Mouse (Mus musculus) CH12.LX (cell line): Measurements from ENCODE around the gene Hoxd12. TPM values are rescaled to one million over a fixed set of nuclear protein-coding genes. Genes with fewer than 3 reads are reported as not detected.

Source experiments
- DNase-seq: peaks from one replicate; pipeline ENCODE4 v3.0.0-alpha.2; 2013; ENCODE audit errors: extremely low read depth
- H3K27ac ChIP-seq: 2 replicates; pipeline ENCODE4 v1.5.1; 2012; ENCODE audit warnings: low read depth, mild to moderate bottlenecking, control low read depth, moderate library complexity; ENCODE audit not compliant: insufficient read depth
- H3K27me3 ChIP-seq: replicated peaks from 2 replicates; pipeline ENCODE3; 2012; ENCODE audit warnings: inconsistent platforms
- H3K36me3 ChIP-seq, 2 experiments: replicated peaks in 1 of 2; 2 replicates each; pipeline versions ENCODE3 to v1.6.1; 2012; ENCODE audit warnings: inconsistent platforms in 1 of 2, low read length in 1 of 2, mild to moderate bottlenecking in 1 of 2, mixed read lengths in 1 of 2, moderate library complexity in 1 of 2; ENCODE audit not compliant: control insufficient read depth in 1 of 2, insufficient read depth in 1 of 2
- H3K4me1 ChIP-seq, 2 experiments: 2 replicates each; pipeline ENCODE4 v1.6.1; 2012; ENCODE audit warnings: inconsistent platforms in 1 of 2, moderate library complexity in 1 of 2; ENCODE audit not compliant: insufficient read depth in 2 of 2, control insufficient read depth in 1 of 2
- H3K4me2 ChIP-seq: 2 replicates; pipeline ENCODE4 v1.6.1; 2012; ENCODE audit warnings: low read depth, mild to moderate bottlenecking, control low read depth; ENCODE audit not compliant: poor library complexity, insufficient read depth, severe bottlenecking
- H3K4me3 ChIP-seq, 3 experiments: fragments of 150-350 bp in 1 of 3; sonication (generic) in 1 of 3; replicated peaks in 1 of 3; 2 replicates each; pipeline versions ENCODE3 to v1.5.1; 2011 to 2012; ENCODE audit warnings: low read depth in 2 of 3, low read length in 2 of 3, mild to moderate bottlenecking in 2 of 3, moderate library complexity in 2 of 3, control low read depth in 1 of 3, improper control_type of control experiment in 1 of 3, inconsistent platforms in 1 of 3, mixed read lengths in 1 of 3; ENCODE audit not compliant: poor library complexity in 1 of 3
- H3K79me2 ChIP-seq: replicated peaks from 2 replicates; pipeline ENCODE4 v1.6.1; 2012; ENCODE audit warnings: mild to moderate bottlenecking, moderate library complexity; ENCODE audit not compliant: control insufficient read depth, poor library complexity, insufficient read depth, severe bottlenecking; ENCODE audit errors: extremely low read depth
- H3K9ac ChIP-seq: 2 replicates; pipeline ENCODE4 v1.6.1; 2012; ENCODE audit warnings: low read depth, mild to moderate bottlenecking, control low read depth, moderate library complexity; ENCODE audit not compliant: insufficient read depth
- H3K9me3 ChIP-seq: replicated peaks from 2 replicates; pipeline ENCODE3; 2012; ENCODE audit warnings: low read length, inconsistent platforms, mixed read lengths
- BHLHE40 ChIP-seq: IDR thresholded peaks from 2 replicates; pipeline ENCODE4 v1.6.1; 2011; ENCODE audit warnings: mild to moderate bottlenecking, low read depth, low read length, improper control_type of control experiment
- CHD1 ChIP-seq: IDR thresholded peaks from 2 replicates; pipeline ENCODE4 v1.6.1; 2012; ENCODE audit warnings: low read depth, low read length, improper control_type of control experiment, inconsistent platforms
- E2F4 ChIP-seq: IDR thresholded peaks from 2 replicates; pipeline ENCODE4 v1.6.1; 2011; ENCODE audit warnings: low read depth, low read length, improper control_type of control experiment; ENCODE audit not compliant: insufficient replicate concordance
- ELF1 ChIP-seq: IDR thresholded peaks from 2 replicates; pipeline ENCODE4 v1.6.1; 2014; ENCODE audit warnings: low read depth, mild to moderate bottlenecking, inconsistent platforms, low read length, improper control_type of control experiment
- HCFC1 ChIP-seq: IDR thresholded peaks from 2 replicates; pipeline ENCODE4 v1.6.1; 2012; ENCODE audit warnings: low read depth, mild to moderate bottlenecking, inconsistent platforms, low read length, improper control_type of control experiment
- IRF4 ChIP-seq: IDR thresholded peaks from 2 replicates; pipeline ENCODE4 v1.6.1; 2014; ENCODE audit warnings: low read depth, mild to moderate bottlenecking, inconsistent platforms, low read length, improper control_type of control experiment
- JUN ChIP-seq: IDR thresholded peaks from 2 replicates; pipeline ENCODE4 v1.6.1; 2011; ENCODE audit warnings: low read depth, mild to moderate bottlenecking, low read length, improper control_type of control experiment, moderate library complexity; ENCODE audit not compliant: insufficient read depth
- JUND ChIP-seq: conservative IDR thresholded peaks from 2 replicates; pipeline ENCODE4 v1.6.1; 2011; ENCODE audit warnings: low read depth, low read length, improper control_type of control experiment
- KAT2A ChIP-seq: IDR thresholded peaks from 2 replicates; pipeline ENCODE4 v1.6.1; 2012; ENCODE audit warnings: low read length, improper control_type of control experiment, inconsistent platforms; ENCODE audit not compliant: insufficient replicate concordance
- MAFK ChIP-seq: IDR thresholded peaks from 2 replicates; pipeline ENCODE4 v1.6.1; 2011; ENCODE audit warnings: low read length, improper control_type of control experiment; ENCODE audit not compliant: insufficient replicate concordance
- MAX ChIP-seq: IDR thresholded peaks from 2 replicates; pipeline ENCODE4 v1.6.1; 2011; ENCODE audit warnings: low read length, improper control_type of control experiment
- MAZ ChIP-seq: IDR thresholded peaks from 2 replicates; pipeline ENCODE4 v1.6.1; 2012; ENCODE audit warnings: low read depth, mild to moderate bottlenecking, inconsistent platforms, low read length, improper control_type of control experiment, moderate library complexity
- NELFE ChIP-seq: IDR thresholded peaks from 2 replicates; pipeline ENCODE4 v1.6.1; 2011; ENCODE audit warnings: low read depth, low read length, improper control_type of control experiment
- NRF1 ChIP-seq: IDR thresholded peaks from 2 replicates; pipeline ENCODE4 v1.6.1; 2014; ENCODE audit warnings: low read depth, mild to moderate bottlenecking, inconsistent platforms, low read length, improper control_type of control experiment, moderate library complexity
- PAX5 ChIP-seq: IDR thresholded peaks from 2 replicates; pipeline ENCODE4 v1.6.1; 2012; ENCODE audit warnings: low read length, inconsistent platforms, mixed read lengths
- POLR2A ChIP-seq: IDR thresholded peaks from 2 replicates; pipeline ENCODE4 v1.6.1; 2011; ENCODE audit warnings: low read depth, mild to moderate bottlenecking, improper control_type of control experiment, low read length
- POLR2AphosphoS2 ChIP-seq: IDR thresholded peaks from 2 replicates; pipeline ENCODE4 v1.6.1; 2011; ENCODE audit warnings: low read depth, low read length, improper control_type of control experiment
- RCOR1 ChIP-seq: conservative IDR thresholded peaks from 2 replicates; pipeline ENCODE4 v1.6.1; 2012; ENCODE audit warnings: low read depth, mild to moderate bottlenecking, inconsistent platforms, low read length, improper control_type of control experiment
- SIN3A ChIP-seq: IDR thresholded peaks from 2 replicates; pipeline ENCODE4 v1.6.1; 2012; ENCODE audit warnings: low read length, improper control_type of control experiment, inconsistent platforms
- SMC3 ChIP-seq: IDR thresholded peaks from 2 replicates; pipeline ENCODE4 v1.6.1; 2011; ENCODE audit warnings: low read depth, low read length, improper control_type of control experiment
- TCF12 ChIP-seq: IDR thresholded peaks from 2 replicates; pipeline ENCODE4 v1.6.1; 2014; ENCODE audit warnings: low read depth, mild to moderate bottlenecking, inconsistent platforms, low read length, improper control_type of control experiment
- UBTF ChIP-seq: IDR thresholded peaks from 2 replicates; pipeline ENCODE4 v1.6.1; 2012; ENCODE audit warnings: low read depth, mild to moderate bottlenecking, inconsistent platforms, low read length, improper control_type of control experiment, moderate library complexity
- USF1 ChIP-seq: IDR thresholded peaks from 2 replicates; pipeline ENCODE4 v1.6.1; 2014; ENCODE audit warnings: low read depth, mild to moderate bottlenecking, inconsistent platforms, low read length, improper control_type of control experiment
- ZMIZ1 ChIP-seq: IDR thresholded peaks from 2 replicates; pipeline ENCODE4 v1.6.1; 2012; ENCODE audit warnings: low read depth, mild to moderate bottlenecking, inconsistent platforms, low read length, improper control_type of control experiment
- dilution Hi-C: fragments of 300-500 bp; cut with MboI; formaldehyde crosslinking; loops from 2 replicates; pipeline ENCODE4 v1.14.3; 2020; ENCODE audit warnings: low sequenced_read_pairs; ENCODE audit not compliant: extremely low pct_unique_long_range_greater_than_20kb, extremely low pct_ligation_motif_present
- in situ Hi-C: fragments of 300-500 bp; cut with MboI; formaldehyde crosslinking; loops from 3 replicates; pipeline ENCODE4 v1.14.3; 2019; ENCODE audit warnings: low sequenced_read_pairs, low pct_ligation_motif_present, low pct_unique_long_range_greater_than_20kb, mixed read lengths
- polyA plus RNA-seq: library from polyadenylated mRNA; unstranded; fragments of >175 nt; gene quantifications from 2 replicates; pipeline ENCODE4 v1.2.1, GENCODE M21; 2012; ENCODE audit warnings: low read depth; ENCODE audit not compliant: insufficient read length
- total RNA-seq, 2 experiments: library from RNA; depleted of rRNA; stranded (reverse); fragments of 300-350 nt in 1 of 2; fragments of >200 nt in 1 of 2; gene quantifications; 2 replicates each; pipeline ENCODE4 v1.2.3; 2012 to 2014

The Hoxd12 gene
- total and polyA plus RNA-seq, 3 experiments: not detected

DNA sequence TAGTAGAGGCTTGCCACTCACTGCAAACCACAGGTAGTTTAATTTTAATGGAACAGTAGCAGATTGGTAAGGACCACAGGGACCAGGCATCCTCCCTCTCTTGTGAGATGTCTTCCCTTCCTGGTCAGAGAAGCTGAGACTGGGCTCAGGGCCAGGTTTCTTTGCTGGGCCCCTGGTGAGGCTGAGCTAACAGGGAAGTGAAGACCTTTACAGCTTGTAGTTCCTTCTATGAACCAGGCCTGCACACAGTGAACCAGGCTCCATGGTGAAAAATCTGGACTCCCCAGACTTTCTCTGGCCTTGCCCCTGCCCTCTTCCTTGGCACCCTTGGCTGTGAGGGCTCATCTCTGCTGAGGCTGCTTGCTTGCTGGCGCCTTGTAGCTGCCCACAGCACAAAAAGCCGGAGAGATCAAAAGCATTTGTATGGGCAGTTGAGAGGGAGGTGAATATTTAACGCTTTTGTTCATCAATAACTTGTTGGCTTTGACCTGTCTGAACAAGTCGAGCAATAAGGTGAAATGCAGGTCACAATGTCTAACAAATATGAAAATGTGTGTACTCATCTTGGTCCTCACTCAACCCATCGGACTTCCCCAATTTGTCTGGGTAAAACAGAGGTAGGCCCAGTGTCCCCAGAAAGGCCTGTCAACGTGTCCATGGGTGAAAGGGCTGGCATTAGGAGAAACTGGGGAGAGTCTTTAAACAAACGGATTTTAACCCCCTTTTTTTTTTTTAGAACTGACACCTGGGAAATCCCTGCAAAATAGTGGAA lies 49.6 kb downstream of the Hoxd12 start (continued):
- peak; percentile 78; the same call in 1 of the 2 replicates for TF ChIP-seq IRF4
- no peak for TF ChIP-seq SMC3
- TF ChIP-seq POLR2A: peak; percentile 53; the same call in 1 of the 2 replicates
- TF ChIP-seq ZMIZ1: no peak; the same call in 1 of the 2 replicates
- TF ChIP-seq JUND: peak; percentile 43
- TF ChIP-seq PAX5: no peak
- TF ChIP-seq NRF1: no peak; the same call in 1 of the 2 replicates
- no peak for TF ChIP-seq NELFE
- TF ChIP-seq BHLHE40: no peak
- peak; percentile 88; the same call in 1 of the 2 replicates for TF ChIP-seq CHD1
- peak; percentile 26 for TF ChIP-seq TCF12
- TF ChIP-seq MAX: no peak
- TF ChIP-seq MAZ: peak; percentile 24; the same call in 1 of the 2 replicates
- no peak for TF ChIP-seq POLR2AphosphoS2
- no peak for TF ChIP-seq UBTF
- TF ChIP-seq KAT2A: no peak
- no peak for TF ChIP-seq JUN
- no peak for TF ChIP-seq USF1
- no peak for TF ChIP-seq ELF1
- TF ChIP-seq HCFC1: no peak; the same call in none of the 2 replicates
- TF ChIP-seq, all 38 proteins: peak for 15

DNA sequence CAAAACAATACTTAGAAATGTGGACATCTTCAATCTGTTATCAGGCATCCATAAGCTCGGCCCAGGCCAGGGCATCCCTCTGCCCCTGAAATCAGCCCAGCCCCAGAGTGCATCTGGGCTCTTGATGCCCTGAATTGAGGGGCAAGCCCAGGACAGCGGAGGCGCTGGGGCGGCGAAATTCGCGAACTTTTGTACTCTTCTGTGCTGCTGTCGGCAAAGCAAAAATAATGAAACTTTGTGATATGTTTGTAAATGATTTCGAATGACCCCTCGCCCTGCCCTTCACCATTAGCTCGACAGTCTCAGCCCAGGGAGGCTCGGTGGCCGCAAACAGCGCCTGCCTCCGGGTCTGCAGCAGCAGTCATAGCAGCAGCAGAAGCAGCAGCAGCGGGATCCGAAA lies 50.4 kb downstream of the Hoxd12 start:
- Histone ChIP-seq H3K36me3 (peaks cover 28 to 32% of the 10 kb centered on the region in 2 experiments), H3K4me2 (peak overlapping the region; percentile 86; the same call in 1 of the 2 replicates), H3K9me3 (peaks cover 6% of the 10 kb centered on the region), H3K4me3 (peak overlapping the region; percentile 61 to 96 (median 66)), H3K9ac (peak overlapping the region; percentile 71), H3K79me2 (peaks cover 60% of the 10 kb centered on the region), H3K4me1 (peaks cover 10 to 55% of the 10 kb centered on the region in 2 experiments), H3K27ac (peak overlapping the region; percentile 56; the same call in 1 of the 2 replicates), H3K27me3 (no peaks in the 10 kb centered on the region)
- in situ Hi-C loops (loop anchor here (10.0 kb wide), 1 partner anchor 330 kb away; no protein-coding TSS in a partner anchor), dilution Hi-C loops (no loop called here)
- TF ChIP-seq RCOR1 (no peak), SIN3A (no peak), POLR2AphosphoS2 (no peak), JUND (no peak), USF1 (no peak), MAFK (no peak), SMC3 (no peak), NRF1 (no peak), E2F4 (no peak), MAX (no peak)
- no peak for DNase-seq
